Mouse (Mus musculus): Measurements from ENCODE around the gene Dgki. TPM values are rescaled to one million over a fixed set of nuclear protein-coding genes. Genes with fewer than 3 reads are reported as not detected.

Gene Dgki
- polyA plus RNA-seq, 1 experiment: not detected

DNA sequence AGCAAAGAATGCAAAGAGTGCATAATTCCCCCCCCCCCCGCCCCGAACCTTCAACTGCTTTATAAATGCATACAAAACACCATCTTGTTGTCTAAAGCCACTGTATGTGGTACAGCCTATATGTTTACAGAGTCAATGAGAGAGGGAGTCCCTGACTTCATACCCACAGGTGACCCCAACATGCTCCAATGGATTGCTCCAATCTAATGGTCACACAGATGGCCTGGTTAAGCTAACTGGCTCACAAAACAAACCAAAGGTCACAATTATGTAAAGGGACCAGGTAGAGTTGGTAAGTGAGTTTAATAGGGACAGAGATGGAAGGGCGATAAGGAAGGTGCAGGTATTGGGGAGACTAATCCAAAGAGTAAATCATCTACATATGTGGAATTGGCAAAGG is 295.1 kb downstream of the Dgki start:
- TF ChIP-seq FOSL1 (IDR thresholded peaks at IDR 0.05; ENCODE audit: insufficient read depth, low read length, poor library complexity, severe bottlenecking) (no peak), MAX (IDR thresholded peaks at IDR 0.05) (no peak), MYOD1 (IDR thresholded peaks at IDR 0.05; ENCODE audit: control insufficient read depth, insufficient read length, low read depth) (no peak), CEBPB (IDR thresholded peaks at IDR 0.05; ENCODE audit: low read depth) (no peak), MYOG (IDR thresholded peaks at IDR 0.05; ENCODE audit: control insufficient read depth, extremely low read depth, insufficient read length) (no peak), CTCF (IDR thresholded peaks at IDR 0.05; ENCODE audit: control insufficient read depth, insufficient read depth, insufficient read length) (no peak), USF1 (IDR thresholded peaks at IDR 0.05; ENCODE audit: low read depth) (no peak)
- H3K79me2 ChIP-seq (ENCODE audit: control insufficient read depth, insufficient read depth): no peaks in the 10 kb centered on the region
- no peaks in the 10 kb centered on the region for H3K79me3 ChIP-seq (ENCODE audit: low read depth)
- H3K4me3 ChIP-seq (ENCODE audit: insufficient read depth, poor library complexity, severe bottlenecking): no peak overlapping the region
- peaks cover 3% of the 10 kb centered on the region for H3K27me3 ChIP-seq (ENCODE audit: control insufficient read depth, insufficient read depth, insufficient read length)
- no peaks in the 10 kb centered on the region for H3K36me3 ChIP-seq (ENCODE audit: control insufficient read depth, insufficient read depth)
- no peak overlapping the region for H3ac ChIP-seq (ENCODE audit: control insufficient read depth, insufficient read length, low read depth)

GRCm38 (mm10) chr6:37003235-37003634 is 296.7 kb downstream of the Dgki start:
- no peaks in the 10 kb centered on the region for H3K79me3 ChIP-seq (ENCODE audit: low read depth)
- peaks cover 5% of the 10 kb centered on the region for H3K27me3 ChIP-seq (ENCODE audit: control insufficient read depth, insufficient read depth, insufficient read length)
- no peak overlapping the region for H3ac ChIP-seq (ENCODE audit: control insufficient read depth, insufficient read length, low read depth)
- H3K4me3 ChIP-seq (ENCODE audit: insufficient read depth, poor library complexity, severe bottlenecking): no peak overlapping the region
- no peaks in the 10 kb centered on the region for H3K79me2 ChIP-seq (ENCODE audit: control insufficient read depth, insufficient read depth)
- TF ChIP-seq CEBPB (IDR thresholded peaks at IDR 0.05; ENCODE audit: low read depth): no peak
- no peak for TF ChIP-seq MYOG (IDR thresholded peaks at IDR 0.05; ENCODE audit: control insufficient read depth, extremely low read depth, insufficient read length)
- no peak for TF ChIP-seq MAX (IDR thresholded peaks at IDR 0.05)
- no peak for TF ChIP-seq FOSL1 (IDR thresholded peaks at IDR 0.05; ENCODE audit: insufficient read depth, low read length, poor library complexity, severe bottlenecking)
- TF ChIP-seq CTCF (IDR thresholded peaks at IDR 0.05; ENCODE audit: control insufficient read depth, insufficient read depth, insufficient read length): no peak
- TF ChIP-seq USF1 (IDR thresholded peaks at IDR 0.05; ENCODE audit: low read depth): no peak
- H3K36me3 ChIP-seq (ENCODE audit: control insufficient read depth, insufficient read depth): no peaks in the 10 kb centered on the region

DNA sequence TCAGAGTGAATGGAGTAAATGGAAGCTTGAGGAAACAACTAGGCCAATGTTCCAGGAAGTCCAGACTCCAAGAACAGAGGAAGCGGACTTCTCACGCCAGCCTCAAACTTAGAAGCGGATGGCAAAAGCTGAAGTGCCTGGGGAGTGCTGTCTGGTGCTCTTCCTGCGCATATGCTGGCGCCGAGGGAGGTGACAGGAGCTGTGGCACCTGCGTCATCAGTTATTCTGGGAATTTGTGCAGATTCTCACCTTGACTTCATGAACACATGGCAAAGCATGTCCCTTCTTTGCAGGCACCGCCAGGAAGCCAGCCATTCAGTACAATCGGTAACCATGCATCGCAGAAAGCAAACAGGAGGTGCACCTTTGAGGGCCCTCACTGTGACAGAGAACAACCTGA is 301.0 kb downstream of the Dgki start:
- Histone ChIP-seq H3K79me3 (ENCODE audit: low read depth) (no peaks in the 10 kb centered on the region), H3K27me3 (ENCODE audit: control insufficient read depth, insufficient read depth, insufficient read length) (peaks cover 5% of the 10 kb centered on the region), H3ac (ENCODE audit: control insufficient read depth, insufficient read length, low read depth) (no peak overlapping the region), H3K4me3 (ENCODE audit: insufficient read depth, poor library complexity, severe bottlenecking) (no peak overlapping the region), H3K79me2 (ENCODE audit: control insufficient read depth, insufficient read depth) (no peaks in the 10 kb centered on the region), H3K36me3 (ENCODE audit: control insufficient read depth, insufficient read depth) (no peaks in the 10 kb centered on the region)
- TF ChIP-seq CEBPB (IDR thresholded peaks at IDR 0.05; ENCODE audit: low read depth) (no peak), FOSL1 (IDR thresholded peaks at IDR 0.05; ENCODE audit: insufficient read depth, low read length, poor library complexity, severe bottlenecking) (no peak)

GRCm38 (mm10) chr6:36994329-36994728 is 305.7 kb downstream of the Dgki start:
- Histone ChIP-seq H3ac (ENCODE audit: control insufficient read depth, insufficient read length, low read depth) (no peak overlapping the region), H3K27me3 (ENCODE audit: control insufficient read depth, insufficient read depth, insufficient read length) (no peaks in the 10 kb centered on the region), H3K4me3 (ENCODE audit: insufficient read depth, poor library complexity, severe bottlenecking) (no peak overlapping the region), H3K36me3 (ENCODE audit: control insufficient read depth, insufficient read depth) (no peaks in the 10 kb centered on the region), H3K79me3 (ENCODE audit: low read depth) (no peaks in the 10 kb centered on the region), H3K79me2 (ENCODE audit: control insufficient read depth, insufficient read depth) (no peaks in the 10 kb centered on the region)
- TF ChIP-seq CEBPB (IDR thresholded peaks at IDR 0.05; ENCODE audit: low read depth) (no peak), MYOG (IDR thresholded peaks at IDR 0.05; ENCODE audit: control insufficient read depth, extremely low read depth, insufficient read length) (no peak), USF1 (IDR thresholded peaks at IDR 0.05; ENCODE audit: low read depth) (no peak)

DNA sequence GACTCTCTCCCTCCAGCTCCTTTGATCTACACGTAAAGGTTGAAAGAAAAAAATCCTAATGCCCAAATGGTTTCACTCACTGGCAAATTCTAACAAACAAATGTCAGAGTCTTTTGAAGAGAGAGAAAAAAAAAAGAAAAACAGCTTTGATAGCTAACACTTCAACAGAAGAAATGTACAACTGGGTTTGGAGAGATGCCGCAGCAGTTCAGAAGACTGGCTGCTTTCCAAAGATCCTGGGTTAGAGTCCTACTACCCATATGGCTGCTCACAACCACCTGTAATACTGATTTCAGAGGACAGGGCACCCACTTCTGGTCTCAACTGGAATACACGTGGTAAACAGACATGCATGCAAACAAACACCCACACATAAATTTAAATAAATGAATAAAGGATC is 309.8 kb downstream of the Dgki start:
- TF ChIP-seq CTCF (IDR thresholded peaks at IDR 0.05; ENCODE audit: control insufficient read depth, insufficient read depth, insufficient read length): no peak
- TF ChIP-seq FOSL1 (IDR thresholded peaks at IDR 0.05; ENCODE audit: insufficient read depth, low read length, poor library complexity, severe bottlenecking): no peak
- no peak for TF ChIP-seq USF1 (IDR thresholded peaks at IDR 0.05; ENCODE audit: low read depth)
- no peak for TF ChIP-seq CEBPB (IDR thresholded peaks at IDR 0.05; ENCODE audit: low read depth)
- no peak for TF ChIP-seq MAX (IDR thresholded peaks at IDR 0.05)
- H3ac ChIP-seq (ENCODE audit: control insufficient read depth, insufficient read length, low read depth): no peak overlapping the region
- no peaks in the 10 kb centered on the region for H3K79me2 ChIP-seq (ENCODE audit: control insufficient read depth, insufficient read depth)
- no peaks in the 10 kb centered on the region for H3K79me3 ChIP-seq (ENCODE audit: low read depth)
- no peaks in the 10 kb centered on the region for H3K36me3 ChIP-seq (ENCODE audit: control insufficient read depth, insufficient read depth)
- no peaks in the 10 kb centered on the region for H3K27me3 ChIP-seq (ENCODE audit: control insufficient read depth, insufficient read depth, insufficient read length)
- no peak overlapping the region for H3K4me3 ChIP-seq (ENCODE audit: insufficient read depth, poor library complexity, severe bottlenecking)

DNA sequence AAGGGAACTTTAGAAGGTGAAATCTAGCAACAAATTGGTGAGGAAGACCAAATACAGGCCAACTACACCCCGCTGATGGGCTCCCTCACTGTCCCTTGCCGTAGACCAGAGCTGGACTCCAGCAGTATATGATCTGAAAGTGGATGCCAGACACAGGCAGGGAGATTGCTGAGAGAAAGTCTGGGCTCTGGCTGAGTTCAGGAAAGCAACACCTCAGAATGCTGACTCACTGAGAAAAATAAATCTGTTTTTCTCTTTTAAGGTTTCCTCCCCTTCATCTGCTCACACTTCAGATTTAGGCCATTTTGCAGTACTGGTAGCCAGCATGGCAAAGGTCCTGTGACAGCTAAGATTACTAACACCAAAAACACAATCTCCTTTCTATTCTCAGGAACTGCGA is 311.2 kb downstream of the Dgki start:
- no peaks in the 10 kb centered on the region for H3K36me3 ChIP-seq (ENCODE audit: control insufficient read depth, insufficient read depth)
- no peak for TF ChIP-seq MYOG (IDR thresholded peaks at IDR 0.05; ENCODE audit: control insufficient read depth, extremely low read depth, insufficient read length)
- TF ChIP-seq CTCF (IDR thresholded peaks at IDR 0.05; ENCODE audit: control insufficient read depth, insufficient read depth, insufficient read length): no peak
- TF ChIP-seq CEBPB (IDR thresholded peaks at IDR 0.05; ENCODE audit: low read depth): no peak
- no peak for TF ChIP-seq MAX (IDR thresholded peaks at IDR 0.05)
- no peak for TF ChIP-seq USF1 (IDR thresholded peaks at IDR 0.05; ENCODE audit: low read depth)
- TF ChIP-seq MYOD1 (IDR thresholded peaks at IDR 0.05; ENCODE audit: control insufficient read depth, insufficient read length, low read depth): no peak
- no peak for TF ChIP-seq FOSL1 (IDR thresholded peaks at IDR 0.05; ENCODE audit: insufficient read depth, low read length, poor library complexity, severe bottlenecking)
- no peaks in the 10 kb centered on the region for H3K27me3 ChIP-seq (ENCODE audit: control insufficient read depth, insufficient read depth, insufficient read length)
- no peak overlapping the region for H3ac ChIP-seq (ENCODE audit: control insufficient read depth, insufficient read length, low read depth)
- H3K79me3 ChIP-seq (ENCODE audit: low read depth): no peaks in the 10 kb centered on the region
- no peaks in the 10 kb centered on the region for H3K79me2 ChIP-seq (ENCODE audit: control insufficient read depth, insufficient read depth)
- H3K4me3 ChIP-seq (ENCODE audit: insufficient read depth, poor library complexity, severe bottlenecking): no peak overlapping the region
